ENCODE assay signal across 28 mouse cellular contexts in the genomic region with DNA sequence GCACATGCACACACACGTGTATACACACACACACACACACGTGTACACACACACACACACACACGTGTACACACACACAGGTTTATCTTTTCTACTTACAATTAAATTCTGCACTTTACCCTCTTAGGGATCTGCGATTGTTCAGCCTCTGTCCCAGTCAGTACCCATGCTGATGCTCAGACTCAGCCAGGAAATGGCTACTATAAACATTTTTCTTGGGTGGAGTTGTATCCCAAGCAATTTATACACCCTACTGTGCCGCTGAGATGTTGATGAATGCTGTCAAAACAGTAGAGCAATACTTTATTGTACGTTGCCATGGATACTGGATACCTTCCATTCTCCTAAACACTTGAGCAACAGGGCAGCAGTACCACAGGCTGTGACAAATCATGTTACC. TPM values are rescaled to one million over a fixed set of nuclear protein-coding genes. Genes with fewer than 3 reads are reported as not detected.
DNase-seq lines count a peak whose midpoint lies in the region; ATAC-seq and TF ChIP-seq lines count a peak whose summit lies in the region.
"Had no signal": no experiment of that assay in that cellular context is flagged by ENCODE, and none has a peak within 500 bp of the region (broad histone marks: within the 10 kb centered on the region; RNA-seq: fewer than 3 reads in every experiment).

No protein-coding gene starts in this region.

- no peak overlapping the region for H3K9ac ChIP-seq in lung, embryonic 14.5 days
- no peak overlapping the region for H3K9ac ChIP-seq in midbrain, embryonic 13.5 days (replicated peaks)
- H3K9ac ChIP-seq in midbrain, embryonic 14.5 days (replicated peaks; ENCODE audit: low read length): no peak overlapping the region
- H3K9ac ChIP-seq: embryonic facial prominence, embryonic 15.5 days; forebrain, embryonic 15.5 days; hindbrain, embryonic 12.5 days; intestine, embryonic 15.5 days; liver, embryonic 15.5 days; neural tube, embryonic 15.5 days; stomach, embryonic 15.5 days had no signal

- no peaks in the 10 kb centered on the region for H3K9me3 ChIP-seq in lung, embryonic 14.5 days (ENCODE audit: low read depth, low read length)
- H3K9me3 ChIP-seq in midbrain, embryonic 13.5 days: no peaks in the 10 kb centered on the region
- no peaks in the 10 kb centered on the region for H3K9me3 ChIP-seq in midbrain, embryonic 14.5 days (ENCODE audit: control insufficient read depth, low read length)
- H3K9me3 ChIP-seq: embryonic facial prominence, embryonic 10.5 days; embryonic facial prominence, embryonic 15.5 days; forebrain, embryonic 15.5 days; hindbrain, embryonic 12.5 days; intestine, embryonic 15.5 days; liver, embryonic 15.5 days; neural tube, embryonic 15.5 days; stomach, embryonic 15.5 days had no signal

- no peak overlapping the region for H3K4me3 ChIP-seq in lung, embryonic 14.5 days (ENCODE audit: low read depth, low read length)
- H3K4me3 ChIP-seq in lung, adult 2 months (replicated peaks; ENCODE audit: extremely low read depth, low read depth, low read length): no peak overlapping the region
- H3K4me3 ChIP-seq in midbrain, embryonic 13.5 days (replicated peaks): no peak overlapping the region
- no peak overlapping the region for H3K4me3 ChIP-seq in midbrain, embryonic 14.5 days (replicated peaks; ENCODE audit: low read depth, low read length)
- H3K4me3 ChIP-seq: embryonic facial prominence, embryonic 10.5 days; embryonic facial prominence, embryonic 15.5 days; forebrain, embryonic 15.5 days; gastrocnemius, adult 2 months; hindbrain, embryonic 12.5 days; intestine, embryonic 15.5 days; liver, embryonic 15.5 days; neural tube, embryonic 15.5 days; stomach, embryonic 15.5 days had no signal

- peak; percentile 14 for DNase-seq in lung, embryonic 14.5 days
- DNase-seq in lung, adult 2 months: no peak
- no peak for DNase-seq in midbrain, embryonic 14.5 days
- no peak for DNase-seq in layer of hippocampus, adult 9-10 months (ENCODE audit: low spot score)
- DNase-seq: adrenal gland, adult 8-10 months; B cell, adult 2 months; cerebellum, adult 8-10 months; cerebellum, postnatal 25 days; gastrocnemius, adult 2 months; gastrocnemius, postnatal 36 days; heart, postnatal 14 days; kidney, adult 2 months; kidney, postnatal 10 days; layer of hippocampus, adult 9-11 months; liver; retina, postnatal 1 day; right cerebral cortex, postnatal 25 days had no signal

- TF ChIP-seq POLR2A in lung, adult 2 months (IDR thresholded peaks at IDR 0.05; ENCODE audit: borderline replicate concordance, extremely low read depth, low read depth, low read length): no peak

- no peaks in the 10 kb centered on the region for H3K4me1 ChIP-seq in lung, embryonic 14.5 days (ENCODE audit: insufficient read depth)
- peaks cover 4% of the 10 kb centered on the region for H3K4me1 ChIP-seq in lung, adult 2 months (ENCODE audit: control insufficient read depth, insufficient read depth, low read length)
- H3K4me1 ChIP-seq in midbrain, embryonic 13.5 days (replicated peaks): no peaks in the 10 kb centered on the region
- H3K4me1 ChIP-seq in midbrain, embryonic 14.5 days (ENCODE audit: control insufficient read depth, insufficient read depth, low read length): no peaks in the 10 kb centered on the region
- H3K4me1 ChIP-seq: embryonic facial prominence, embryonic 10.5 days; embryonic facial prominence, embryonic 15.5 days; forebrain, embryonic 15.5 days; hindbrain, embryonic 12.5 days; intestine, embryonic 15.5 days; liver, embryonic 15.5 days; neural tube, embryonic 15.5 days; stomach, embryonic 15.5 days had no signal

- peaks cover 75% of the 10 kb centered on the region for H3K36me3 ChIP-seq in lung, embryonic 14.5 days (ENCODE audit: insufficient read depth)
- peaks cover 58% of the 10 kb centered on the region for H3K36me3 ChIP-seq in midbrain, embryonic 13.5 days
- peaks cover 57% of the 10 kb centered on the region for H3K36me3 ChIP-seq in midbrain, embryonic 14.5 days (ENCODE audit: control insufficient read depth, insufficient read depth, low read length)

- no peak for TF ChIP-seq CTCF in lung, embryonic 14.5 days (IDR thresholded peaks at IDR 0.05; ENCODE audit: low read depth)
- no peak for TF ChIP-seq CTCF in lung, adult 2 months (IDR thresholded peaks at IDR 0.05; ENCODE audit: insufficient read depth, low read length)

- H3K4me2 ChIP-seq in lung, embryonic 14.5 days: no peak overlapping the region
- H3K4me2 ChIP-seq in midbrain, embryonic 13.5 days (replicated peaks): no peak overlapping the region
- no peak overlapping the region for H3K4me2 ChIP-seq in midbrain, embryonic 14.5 days (ENCODE audit: low read length)
- H3K4me2 ChIP-seq: embryonic facial prominence, embryonic 15.5 days; forebrain, embryonic 15.5 days; hindbrain, embryonic 12.5 days; intestine, embryonic 15.5 days; liver, embryonic 15.5 days; neural tube, embryonic 15.5 days; stomach, embryonic 15.5 days had no signal

- H3K27ac ChIP-seq in lung, embryonic 14.5 days (ENCODE audit: low read depth): no peak overlapping the region
- no peak overlapping the region for H3K27ac ChIP-seq in midbrain, embryonic 13.5 days
- H3K27ac ChIP-seq in midbrain, embryonic 14.5 days (replicated peaks; ENCODE audit: low read depth, low read length): no peak overlapping the region
- H3K27ac ChIP-seq: embryonic facial prominence, embryonic 10.5 days; embryonic facial prominence, embryonic 15.5 days; forebrain, embryonic 15.5 days; gastrocnemius, adult 2 months; hindbrain, embryonic 12.5 days; hindbrain, postnatal 0 days; intestine, embryonic 15.5 days; liver, embryonic 15.5 days; neural tube, embryonic 15.5 days; stomach, embryonic 15.5 days had no signal

- no peaks in the 10 kb centered on the region for H3K27me3 ChIP-seq in lung, embryonic 14.5 days (ENCODE audit: insufficient read depth, low read length)
- H3K27me3 ChIP-seq in midbrain, embryonic 13.5 days: no peaks in the 10 kb centered on the region
- no peaks in the 10 kb centered on the region for H3K27me3 ChIP-seq in midbrain, embryonic 14.5 days (ENCODE audit: control insufficient read depth, insufficient read depth, low read length)
- H3K27me3 ChIP-seq: embryonic facial prominence, embryonic 15.5 days; hindbrain, embryonic 12.5 days; intestine, embryonic 15.5 days; liver, embryonic 15.5 days; neural tube, embryonic 15.5 days; stomach, embryonic 15.5 days had no signal

- WGBS in lung, embryonic 14.5 days: 62% methylated on average over 6 of the region's 6 CpGs
- WGBS in lung, adult 2 months: 48% methylated on average over 6 of the region's 6 CpGs
- WGBS in midbrain, embryonic 13.5 days: 95% methylated on average over 6 of the region's 6 CpGs
- WGBS in midbrain, embryonic 14.5 days: 89% methylated on average over 6 of the region's 6 CpGs

- ATAC-seq in lung, embryonic 14.5 days (ENCODE audit: insufficient read depth): no peak
- ATAC-seq in midbrain, embryonic 13.5 days: 0 out of 2 replicates have a peak, but pooled peaks have one; percentile 17
- no peak for ATAC-seq in midbrain, embryonic 14.5 days (ENCODE audit: low FRiP score, low TSS enrichment)
- ATAC-seq in granulocyte monocyte progenitor cell, adult 5-6 weeks (replicated peaks; ENCODE audit: poor library complexity, severe bottlenecking): 0 out of 2 replicates have a peak, but pooled peaks have one; percentile 33
- ATAC-seq: forebrain, embryonic 15.5 days; intestine, embryonic 15.5 days had no signal

RNA-seq across cellular contexts. Expression of gene Cdkn3, which starts 9.7 kb away (rescaled TPM):
- polyA plus RNA-seq in lung, embryonic 14.5 days (2014; fragmentation: Nextera tagmentation; extraction: Ambion mirVana): 70.1 and 71.6 TPM in 2 replicates
- 0.50 and 1.1 TPM in 2 replicates for polyA plus RNA-seq in lung, adult 2 months (2012; rRNA removed)
- 19.2 and 20.8 TPM in 2 replicates for polyA plus RNA-seq in midbrain, embryonic 13.5 days (2015; fragmentation: Nextera tagmentation; extraction: Ambion mirVana)
- polyA plus RNA-seq in midbrain, embryonic 14.5 days (2014; fragmentation: Nextera tagmentation; extraction: Ambion mirVana): 6.2 and 11.7 TPM in 2 replicates
- total RNA-seq in granulocyte monocyte progenitor cell, adult 5-6 weeks (2014; fragmentation: Nextera tagmentation): 16.5 and 38.8 TPM in 2 replicates
- 26.6 and 39.0 TPM in 2 replicates for total RNA-seq in granulocyte monocyte progenitor cell, adult 5-6 weeks (2017)
- total RNA-seq: gastrocnemius, adult 2 months had no signal

RNA-seq across cellular contexts. Expression of gene Cnih1, which starts 18.2 kb away (rescaled TPM):
- 205 and 208 TPM in 2 replicates for polyA plus RNA-seq in lung, embryonic 14.5 days (2014; fragmentation: Nextera tagmentation; extraction: Ambion mirVana)
- 44.8 and 48.8 TPM in 2 replicates for polyA plus RNA-seq in lung, adult 2 months (2012; rRNA removed)
- polyA plus RNA-seq in midbrain, embryonic 13.5 days (2015; fragmentation: Nextera tagmentation; extraction: Ambion mirVana): 180 and 187 TPM in 2 replicates
- polyA plus RNA-seq in midbrain, embryonic 14.5 days (2014; fragmentation: Nextera tagmentation; extraction: Ambion mirVana): 196 and 204 TPM in 2 replicates
- total RNA-seq in granulocyte monocyte progenitor cell, adult 5-6 weeks (2014; fragmentation: Nextera tagmentation): 109 and 141 TPM in 2 replicates
- 69.1 and 74.7 TPM in 2 replicates for total RNA-seq in granulocyte monocyte progenitor cell, adult 5-6 weeks (2017)

RNA-seq across cellular contexts. Expression of gene Gmfb, which starts 52.0 kb away (rescaled TPM):
- 79.6 and 86.0 TPM in 2 replicates for polyA plus RNA-seq in lung, embryonic 14.5 days (2014; fragmentation: Nextera tagmentation; extraction: Ambion mirVana)
- 10.7 and 20.7 TPM in 2 replicates for polyA plus RNA-seq in lung, adult 2 months (2012; rRNA removed)
- 101 and 110 TPM in 2 replicates for polyA plus RNA-seq in midbrain, embryonic 13.5 days (2015; fragmentation: Nextera tagmentation; extraction: Ambion mirVana)
- polyA plus RNA-seq in midbrain, embryonic 14.5 days (2014; fragmentation: Nextera tagmentation; extraction: Ambion mirVana): 118 and 155 TPM in 2 replicates
- 56.9 and 63.9 TPM in 2 replicates for total RNA-seq in granulocyte monocyte progenitor cell, adult 5-6 weeks (2014; fragmentation: Nextera tagmentation)
- 77.5 and 113 TPM in 2 replicates for total RNA-seq in granulocyte monocyte progenitor cell, adult 5-6 weeks (2017)

Comparison
In these comparisons a context has a peak if more than half of its experiments do, and no peak if none do; other contexts are left out.
1. ATAC-seq: peak in midbrain, embryonic 13.5 days (single experiment) and granulocyte monocyte progenitor cell, adult 5-6 weeks (single experiment); none in lung, embryonic 14.5 days (single experiment) and midbrain, embryonic 14.5 days (single experiment).